Mouse (Mus musculus) brain, embryonic 14.5 days (tissue): ENCODE measurements at regions not wholly inside any gene's neighbourhood (a gene's known extent, or its start where the extent isn't known, plus 50 kb on each side); places are given as distances from the start of the nearest gene placed in this dataset.

Experiments
- DNase-seq: peaks from one replicate; pipeline ENCODE4 v3.0.0-alpha.2; 2011; ENCODE audit warnings: low read depth
- CTCF ChIP-seq: fragments of 200-500 bp; IDR thresholded peaks from 2 replicates; pipeline ENCODE4 v1.5.1; 2012; ENCODE audit warnings: inconsistent platforms, mild to moderate bottlenecking, moderate library complexity, borderline replicate concordance; ENCODE audit not compliant: insufficient read depth, insufficient read length; ENCODE audit errors: extremely low read depth
- POLR2A ChIP-seq: fragments of 200-500 bp; IDR thresholded peaks from 2 replicates; pipeline ENCODE4 v1.6.1; 2012; ENCODE audit warnings: mild to moderate bottlenecking, inconsistent platforms, borderline replicate concordance; ENCODE audit not compliant: poor library complexity, insufficient read depth, insufficient read length, severe bottlenecking; ENCODE audit errors: extremely low read depth

- no peak for DNase-seq
- TF ChIP-seq POLR2A (no peak), CTCF (no peak)
Observed at GRCm38 (mm10) chr16:29147766-29148165, 61.7 kb upstream of the Hrasls start.

- TF ChIP-seq CTCF (no peak), POLR2A (no peak)
- no peak for DNase-seq
Observed at GRCm38 (mm10) chr16:29119217-29119616, 90.3 kb upstream of the Hrasls start.

GRCm38 (mm10) chr16:29096791-29097190 lies 112.7 kb upstream of the Hrasls start:
- TF ChIP-seq POLR2A (no peak), CTCF (no peak)
- no peak for DNase-seq

GRCm38 (mm10) chr16:29065961-29066360 lies 136.5 kb upstream of the Mb21d2 start:
- no peak for DNase-seq
- no peak for TF ChIP-seq CTCF
- no peak for TF ChIP-seq POLR2A

GRCm38 (mm10) chr16:29065097-29065785 lies 135.8 kb upstream of the Mb21d2 start:
- no peak for TF ChIP-seq CTCF
- TF ChIP-seq POLR2A = no peak
- no peak for DNase-seq

GRCm38 (mm10) chr16:29063377-29063776 lies 133.9 kb upstream of the Mb21d2 start:
- TF ChIP-seq POLR2A = no peak
- TF ChIP-seq CTCF = no peak

GRCm38 (mm10) chr16:29057076-29057475 lies 127.6 kb upstream of the Mb21d2 start:
- DNase-seq = no peak
- no peak for TF ChIP-seq POLR2A
- no peak for TF ChIP-seq CTCF

More at GRCm38 (mm10) chr16:29063377-29063776, 133.9 kb upstream of the Mb21d2 start:
- DNase-seq = no peak

- TF ChIP-seq POLR2A (no peak), CTCF (no peak)
- DNase-seq = peak; percentile 79
Observed at GRCm38 (mm10) chr16:29054423-29054822, 125.0 kb upstream of the Mb21d2 start.

- no peak for DNase-seq
- TF ChIP-seq CTCF = no peak
Observed at GRCm38 (mm10) chr16:29046453-29046993, 117.0 kb upstream of the Mb21d2 start.

- DNase-seq = no peak
- TF ChIP-seq POLR2A = no peak
- no peak for TF ChIP-seq CTCF
Observed at GRCm38 (mm10) chr16:29035523-29035922, 106.0 kb upstream of the Mb21d2 start.

GRCm38 (mm10) chr16:29034053-29034794 lies 104.8 kb upstream of the Mb21d2 start:
- DNase-seq = peak; percentile 65
- TF ChIP-seq CTCF (no peak), POLR2A (no peak)
